Mouse (Mus musculus): ENCODE measurements around the gene Tmem144.

DNA sequence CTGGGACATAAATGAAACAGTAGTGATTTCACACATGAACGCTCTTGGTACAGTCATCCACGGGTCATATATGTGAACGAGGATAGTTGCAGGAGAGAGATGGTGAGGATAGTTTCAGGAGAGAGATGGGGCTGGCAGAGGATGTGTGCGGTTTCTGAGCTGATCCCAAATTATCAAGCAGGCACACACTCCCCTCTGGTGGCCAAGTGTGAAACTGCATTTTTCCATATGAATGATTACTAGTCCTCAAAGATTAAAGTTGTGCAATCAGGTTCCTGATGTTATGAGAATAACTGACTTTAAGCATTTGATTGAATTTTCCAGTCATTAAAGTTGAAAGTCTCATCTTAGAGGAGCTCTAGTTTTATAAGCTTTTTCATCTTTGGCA, 43.4 kb downstream of the Tmem144 start:
- TF ChIP-seq CTCF (conservative IDR thresholded peaks at IDR 0.05 in 1 of 2, IDR thresholded peaks at IDR 0.05 in 1 of 2; ENCODE audit: low read depth in 2 of 2, low read length in 2 of 2) = peak; percentile 84 to 94
- peak; percentile 49 for TF ChIP-seq ZC3H11A (IDR thresholded peaks at IDR 0.05; ENCODE audit: low read depth, low read length)
- TF ChIP-seq USF2 (conservative IDR thresholded peaks at IDR 0.05; ENCODE audit: low read depth, low read length) = no peak
